Mouse (Mus musculus): ENCODE data around the gene F5. TPM values are rescaled to one million over a fixed set of nuclear protein-coding genes. Genes with fewer than 3 reads are reported as not detected.

F5 gene
- 0.08 and 0.20 TPM in 2 replicates for polyA plus RNA-seq (2015; fragmentation: Nextera tagmentation; extraction: Ambion mirVana)

GRCm38 (mm10) chr1:164151387-164152088 lies at the start of gene F5:
Gene F5, plus strand, starts transcription at chr1:164151838.
- H3K36me3 ChIP-seq (ENCODE audit: poor library complexity, severe bottlenecking) = no peaks in the 10 kb centered on the region
- no peaks in the 10 kb centered on the region for H3K4me1 ChIP-seq
- H3K9ac ChIP-seq = no peak within 1 kb of the TSS
- H3K4me2 ChIP-seq = no peak within 1 kb of the TSS
- peak; percentile 21; the same call in 1 of the 2 replicates for ATAC-seq
- no peak within 1 kb of the TSS for H3K27ac ChIP-seq
- no peaks in the 10 kb centered on the region for H3K9me3 ChIP-seq (replicated peaks)
- no peaks in the 10 kb centered on the region for H3K27me3 ChIP-seq
- 15% methylated on average over 16 of the region's 16 CpGs for WGBS
- H3K4me3 ChIP-seq = no peak within 1 kb of the TSS

DNA sequence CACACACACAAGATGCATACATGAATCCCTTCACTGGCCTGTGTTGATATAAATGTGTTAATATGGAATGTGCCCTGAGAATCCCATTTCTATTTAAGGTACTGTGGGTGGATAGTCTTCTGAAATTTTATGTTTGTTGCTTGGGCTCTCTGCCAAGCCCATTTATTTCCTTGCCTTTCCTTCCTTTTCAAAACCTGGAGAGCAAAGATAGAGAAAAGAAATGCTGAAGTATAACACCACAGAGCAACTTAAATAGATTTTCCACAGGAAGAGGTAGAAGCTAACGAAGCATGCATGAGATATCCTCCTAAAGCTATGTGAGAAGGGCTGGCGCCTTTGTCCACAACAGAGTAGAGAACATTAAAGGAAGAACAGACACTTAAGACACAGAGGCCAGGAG lies 41.9 kb upstream of the F5 start:
- ATAC-seq = no peak
- no peaks in the 10 kb centered on the region for H3K9me3 ChIP-seq (replicated peaks)
- 86% methylated on average over 2 of the region's 2 CpGs for WGBS
- H3K4me1 ChIP-seq = no peaks in the 10 kb centered on the region
- H3K4me3 ChIP-seq = no peak overlapping the region
- H3K4me2 ChIP-seq = no peak overlapping the region
- H3K9ac ChIP-seq = no peak overlapping the region
- H3K36me3 ChIP-seq (ENCODE audit: poor library complexity, severe bottlenecking) = no peaks in the 10 kb centered on the region
- H3K27me3 ChIP-seq = no peaks in the 10 kb centered on the region
- H3K27ac ChIP-seq = no peak overlapping the region

- 0 out of 2 replicates have a peak, but pooled peaks cover 9% of the 10 kb centered on the region for H3K4me1 ChIP-seq
- no peaks in the 10 kb centered on the region for H3K9me3 ChIP-seq (replicated peaks)
- H3K4me3 ChIP-seq = no peak overlapping the region
- no peaks in the 10 kb centered on the region for H3K36me3 ChIP-seq (ENCODE audit: poor library complexity, severe bottlenecking)
- H3K27me3 ChIP-seq = no peaks in the 10 kb centered on the region
- WGBS = 95% methylated on average over 9 of the region's 9 CpGs
- H3K27ac ChIP-seq = no peak overlapping the region
- no peak overlapping the region for H3K4me2 ChIP-seq
- H3K9ac ChIP-seq = no peak overlapping the region
- no peak for ATAC-seq
Measured at GRCm38 (mm10) chr1:164110591-164111329, 40.9 kb upstream of the F5 start.

- H3K27me3 ChIP-seq = no peaks in the 10 kb centered on the region
- no peak overlapping the region for H3K27ac ChIP-seq
- H3K4me3 ChIP-seq = no peak overlapping the region
- no peak overlapping the region for H3K9ac ChIP-seq
- ATAC-seq = no peak
- no peak overlapping the region for H3K4me2 ChIP-seq
- no peaks in the 10 kb centered on the region for H3K9me3 ChIP-seq (replicated peaks)
- H3K36me3 ChIP-seq (ENCODE audit: poor library complexity, severe bottlenecking) = no peaks in the 10 kb centered on the region
- H3K4me1 ChIP-seq = 0 out of 2 replicates have a peak, but pooled peaks cover 9% of the 10 kb centered on the region
- 83% methylated on average over 5 of the region's 5 CpGs for WGBS
Measured at GRCm38 (mm10) chr1:164114280-164114679, 37.4 kb upstream of the F5 start.

DNA sequence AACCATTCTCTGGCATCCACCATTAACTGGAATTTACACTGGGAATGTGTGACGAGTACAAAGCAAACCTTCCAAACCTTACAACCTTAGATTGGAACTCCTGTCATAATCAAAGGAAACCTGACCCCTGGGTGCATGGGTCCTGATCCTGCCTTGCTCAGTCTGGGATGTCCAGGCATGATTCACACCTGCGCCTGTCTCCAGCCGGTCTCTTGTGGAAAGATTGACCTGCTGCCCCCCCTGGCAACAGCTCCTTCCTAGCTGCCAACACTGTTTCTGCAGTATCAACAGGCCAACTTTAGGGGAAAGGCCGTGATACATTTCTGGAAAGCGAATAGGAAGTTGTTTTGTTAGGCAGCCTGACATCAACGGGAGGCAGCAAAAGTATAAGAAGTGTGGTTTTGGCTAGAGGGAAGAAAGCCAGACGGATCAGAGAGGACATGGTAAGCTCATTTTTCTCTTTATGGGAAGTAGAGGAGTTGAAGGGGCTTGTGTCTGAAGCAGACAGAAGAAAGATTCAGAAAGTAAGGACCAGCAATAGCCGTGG lies 36.6 kb upstream of the F5 start, which contains the start of gene Selp:
Selp (plus strand) TSS at position 318 of the 547 bp plus-strand sequence.
- no peaks in the 10 kb centered on the region for H3K9me3 ChIP-seq (replicated peaks)
- H3K27me3 ChIP-seq = no peaks in the 10 kb centered on the region
- 58% methylated on average over 8 of the region's 8 CpGs for WGBS
- H3K9ac ChIP-seq = no peak within 1 kb of the TSS
- H3K4me1 ChIP-seq = 0 out of 2 replicates have a peak, but pooled peaks cover 9% of the 10 kb centered on the region
- no peak within 1 kb of the TSS for H3K27ac ChIP-seq
- ATAC-seq = no peak
- no peak within 1 kb of the TSS for H3K4me2 ChIP-seq
- no peaks in the 10 kb centered on the region for H3K36me3 ChIP-seq (ENCODE audit: poor library complexity, severe bottlenecking)
- no peak within 1 kb of the TSS for H3K4me3 ChIP-seq

DNA sequence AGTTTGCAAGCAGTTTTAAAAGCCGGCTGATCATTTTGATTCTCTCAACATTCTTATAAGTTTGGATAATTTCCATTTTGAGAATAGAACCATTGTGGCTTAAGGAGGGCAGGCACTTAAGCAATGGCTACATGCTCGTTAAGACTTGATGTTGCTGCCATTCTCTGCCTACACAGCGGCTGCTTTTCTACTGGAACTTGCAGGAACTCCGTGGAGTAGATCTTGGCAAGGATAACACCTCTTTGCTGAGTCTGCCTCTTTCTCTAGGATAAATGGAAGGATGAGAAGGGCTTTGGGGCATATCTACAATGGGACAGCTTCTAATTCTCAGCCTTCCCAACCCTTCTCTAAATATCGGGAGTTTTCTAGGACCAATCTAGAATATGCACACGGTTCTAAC lies 36.0 kb upstream of the F5 start:
- Histone ChIP-seq H3K4me3 (no peak overlapping the region), H3K9ac (no peak overlapping the region), H3K9me3 (replicated peaks) (no peaks in the 10 kb centered on the region), H3K4me1 (0 out of 2 replicates have a peak, but pooled peaks cover 9% of the 10 kb centered on the region), H3K36me3 (ENCODE audit: poor library complexity, severe bottlenecking) (no peaks in the 10 kb centered on the region), H3K4me2 (no peak overlapping the region), H3K27ac (no peak overlapping the region), H3K27me3 (no peaks in the 10 kb centered on the region)
- 51% methylated on average over 6 of the region's 6 CpGs for WGBS
- ATAC-seq = no peak

GRCm38 (mm10) chr1:164117869-164118268 lies 33.8 kb upstream of the F5 start:
- H3K27me3 ChIP-seq = no peaks in the 10 kb centered on the region
- H3K4me1 ChIP-seq = 0 out of 2 replicates have a peak, but pooled peaks cover 9% of the 10 kb centered on the region
- no peak overlapping the region for H3K9ac ChIP-seq
- no peak for ATAC-seq
- H3K9me3 ChIP-seq (replicated peaks) = no peaks in the 10 kb centered on the region
- H3K4me2 ChIP-seq = no peak overlapping the region
- no peak overlapping the region for H3K27ac ChIP-seq
- no peaks in the 10 kb centered on the region for H3K36me3 ChIP-seq (ENCODE audit: poor library complexity, severe bottlenecking)
- no peak overlapping the region for H3K4me3 ChIP-seq
- WGBS = 94% methylated on average over 6 of the region's 6 CpGs

GRCm38 (mm10) chr1:164119892-164120776 lies 31.5 kb upstream of the F5 start:
- no peak overlapping the region for H3K9ac ChIP-seq
- no peak overlapping the region for H3K4me3 ChIP-seq
- H3K4me2 ChIP-seq = no peak overlapping the region
- no peaks in the 10 kb centered on the region for H3K36me3 ChIP-seq (ENCODE audit: poor library complexity, severe bottlenecking)
- no peak for ATAC-seq
- no peaks in the 10 kb centered on the region for H3K9me3 ChIP-seq (replicated peaks)
- 0 out of 2 replicates have a peak, but pooled peaks cover 7% of the 10 kb centered on the region for H3K4me1 ChIP-seq
- 77% methylated on average over 3 of the region's 3 CpGs for WGBS
- H3K27me3 ChIP-seq = no peaks in the 10 kb centered on the region
- no peak overlapping the region for H3K27ac ChIP-seq

DNA sequence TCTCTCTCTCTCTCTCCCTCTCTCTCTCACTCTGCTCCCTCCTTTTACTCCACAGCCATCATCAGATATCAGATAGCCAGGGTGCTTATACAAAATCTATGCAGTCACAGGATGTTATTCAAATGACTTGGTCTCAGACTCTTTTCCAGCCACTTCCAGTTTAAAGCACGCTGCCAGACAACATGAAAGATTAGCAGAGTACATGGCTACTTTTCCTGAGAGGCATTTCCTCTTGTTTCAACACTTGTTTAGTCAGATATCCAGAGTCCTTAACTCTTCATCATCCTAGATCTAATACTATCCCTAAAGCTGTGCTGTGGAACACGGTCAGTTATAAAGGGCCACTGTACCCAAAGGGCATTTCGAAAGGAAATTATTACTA lies 30.9 kb upstream of the F5 start:
- H3K4me3 ChIP-seq = no peak overlapping the region
- no peak overlapping the region for H3K4me2 ChIP-seq
- no peak overlapping the region for H3K27ac ChIP-seq
- ATAC-seq = no peak
- H3K36me3 ChIP-seq (ENCODE audit: poor library complexity, severe bottlenecking) = no peaks in the 10 kb centered on the region
- H3K9ac ChIP-seq = no peak overlapping the region
- 0 out of 2 replicates have a peak, but pooled peaks cover under 1% of the 10 kb centered on the region for H3K4me1 ChIP-seq
- 92% methylated on average over 3 of the region's 3 CpGs for WGBS
- H3K27me3 ChIP-seq = no peaks in the 10 kb centered on the region
- H3K9me3 ChIP-seq (replicated peaks) = no peaks in the 10 kb centered on the region

DNA sequence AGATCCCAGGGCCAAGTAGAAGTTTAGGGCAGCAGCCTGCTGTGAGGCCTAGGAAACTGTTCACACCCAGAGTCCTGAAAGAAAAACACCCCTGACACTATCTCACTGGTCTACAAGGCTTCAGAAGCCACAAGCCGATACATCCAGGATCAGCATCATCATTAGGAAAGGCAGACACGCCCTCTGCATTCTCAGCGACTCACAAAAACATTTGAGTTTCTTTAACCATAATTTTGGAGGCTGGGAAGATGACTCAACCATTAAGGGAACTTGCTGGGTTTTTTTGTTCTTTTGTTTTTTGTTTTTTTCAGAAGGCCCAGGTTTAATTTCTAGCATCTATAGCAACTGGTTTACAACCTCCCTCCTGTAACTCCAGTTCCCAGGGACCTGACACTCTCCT lies 27.8 kb upstream of the F5 start:
- H3K4me2 ChIP-seq = no peak overlapping the region
- H3K9ac ChIP-seq = no peak overlapping the region
- no peaks in the 10 kb centered on the region for H3K27me3 ChIP-seq
- no peak for ATAC-seq
- 74% methylated on average over 3 of the region's 3 CpGs for WGBS
- no peaks in the 10 kb centered on the region for H3K9me3 ChIP-seq (replicated peaks)
- H3K27ac ChIP-seq = no peak overlapping the region
- no peaks in the 10 kb centered on the region for H3K4me1 ChIP-seq
- no peaks in the 10 kb centered on the region for H3K36me3 ChIP-seq (ENCODE audit: poor library complexity, severe bottlenecking)
- no peak overlapping the region for H3K4me3 ChIP-seq

- WGBS = 74% methylated on average over 3 of the region's 3 CpGs
- no peak overlapping the region for H3K27ac ChIP-seq
- H3K4me1 ChIP-seq = no peaks in the 10 kb centered on the region
- no peak overlapping the region for H3K4me3 ChIP-seq
- no peaks in the 10 kb centered on the region for H3K9me3 ChIP-seq (replicated peaks)
- no peaks in the 10 kb centered on the region for H3K27me3 ChIP-seq
- H3K9ac ChIP-seq = no peak overlapping the region
- H3K36me3 ChIP-seq (ENCODE audit: poor library complexity, severe bottlenecking) = no peaks in the 10 kb centered on the region
- no peak for ATAC-seq
- no peak overlapping the region for H3K4me2 ChIP-seq
Measured at GRCm38 (mm10) chr1:164130013-164130412, 21.6 kb upstream of the F5 start.
